Mouse (Mus musculus) right cerebral cortex, adult 2 months (tissue): ENCODE data around the gene Prdm15.

Experiments used
- DNase-seq, 2 experiments: peaks; one replicate each; pipeline ENCODE4 v3.0.0; 2021 to 2022; ENCODE audit warnings: low spot score in 2 of 2

The Prdm15 gene

GRCm38 (mm10) chr16:97752316-97752941, 99.2 kb downstream of the Prdm15 start:
- no peak for DNase-seq

DNA sequence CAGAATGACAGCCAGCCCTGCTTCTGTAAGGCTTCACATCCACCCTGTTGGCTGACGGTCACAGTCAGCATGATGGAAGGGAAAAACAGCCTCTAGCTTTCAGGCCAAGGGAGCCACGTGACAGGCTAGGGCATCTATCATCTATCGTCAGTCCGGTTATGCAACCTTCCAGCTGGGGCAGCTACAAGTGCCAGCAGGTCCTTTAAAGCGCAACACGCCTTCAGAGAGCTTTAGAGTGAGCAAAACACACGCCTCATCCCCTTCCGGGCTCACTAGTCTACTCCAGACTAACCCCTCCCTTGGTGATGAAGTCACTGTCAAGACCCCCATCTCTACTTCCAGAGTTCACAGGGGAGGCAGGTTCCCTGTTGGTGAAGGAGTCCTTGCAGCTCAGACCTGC, 99.8 kb downstream of the Prdm15 start:
- no peak for DNase-seq

DNA sequence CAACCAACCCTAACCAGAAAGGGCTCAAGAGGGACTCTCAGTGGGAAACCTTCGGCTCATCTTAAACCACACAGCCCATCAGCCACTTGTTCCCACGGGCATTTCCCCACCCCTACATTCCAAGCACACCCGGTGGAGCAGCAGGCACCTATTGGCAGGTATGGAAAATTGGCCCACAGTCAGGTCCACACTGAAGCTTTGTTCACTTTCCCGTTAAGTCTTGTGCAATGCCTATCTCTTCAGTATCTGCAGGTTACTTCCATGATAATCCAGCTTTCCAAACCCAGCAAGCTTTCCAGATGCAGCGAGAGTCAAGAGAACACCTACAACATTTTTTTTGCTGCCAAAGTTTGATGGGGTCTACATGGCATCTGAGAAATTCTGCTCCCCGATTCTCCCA, 103.2 kb downstream of the Prdm15 start:
- DNase-seq: no peak
